Mouse (Mus musculus) stomach, postnatal 0 days (tissue): ENCODE data around the gene Pabpc4.

ENCODE experiments used
- CTCF ChIP-seq: IDR thresholded peaks from 2 replicates; pipeline ENCODE4 v1.5.1; 2016; ENCODE audit warnings: antibody characterized with exemption, low read depth, mild to moderate bottlenecking, moderate library complexity
- EP300 ChIP-seq: optimal IDR thresholded peaks from 2 replicates; pipeline ENCODE3; 2016; ENCODE audit warnings: antibody characterized with exemption

DNA sequence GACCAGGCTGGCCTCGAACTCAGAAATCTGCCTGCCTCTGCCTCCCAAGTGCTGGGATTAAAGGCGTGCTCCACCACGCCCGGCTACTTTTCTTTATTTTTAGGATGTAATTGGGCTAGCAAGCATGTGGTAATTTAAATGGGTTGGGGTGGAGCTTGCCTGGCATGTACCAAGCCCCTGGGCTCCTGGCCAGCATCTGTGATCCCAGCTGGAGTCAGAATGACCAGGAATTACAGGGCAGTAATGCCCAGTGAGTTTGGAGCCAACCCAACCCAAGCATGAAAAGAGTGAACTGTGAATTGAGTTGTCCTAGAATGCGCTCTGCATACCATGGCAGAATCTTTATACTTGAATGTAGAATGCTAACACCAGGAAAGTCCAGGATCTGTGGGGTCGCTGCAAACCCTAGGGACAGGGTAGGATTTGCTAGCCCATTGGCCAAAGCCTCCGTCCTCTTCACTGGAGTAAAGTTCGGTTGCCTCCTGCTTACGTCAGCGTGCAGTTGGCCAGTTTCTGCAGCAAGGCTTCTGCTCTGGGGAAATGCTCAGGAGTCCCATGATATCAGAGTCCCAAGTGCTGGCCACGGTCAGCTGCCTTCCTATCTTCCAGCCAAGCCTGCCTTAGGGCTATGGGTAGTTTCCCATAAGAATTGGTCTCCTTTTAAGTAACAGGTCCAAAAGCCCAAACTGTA is 37.0 kb downstream of the Pabpc4 start:
- TF ChIP-seq CTCF (no peak), EP300 (no peak)
